Mouse (Mus musculus) erythroblast, embryonic 14.5 days (primary cell): ENCODE results near the gene Exoc4. TPM values are rescaled to one million over a fixed set of nuclear protein-coding genes. Genes with fewer than 3 reads are reported as not detected.

Source experiments
- H3K27me3 ChIP-seq: 2 replicates; pipeline ENCODE4 v1.6.1; 2012; ENCODE audit warnings: inconsistent platforms; ENCODE audit not compliant: control insufficient read depth
- H3K36me3 ChIP-seq: 2 replicates; pipeline ENCODE4 v1.6.1; 2012; ENCODE audit warnings: mild to moderate bottlenecking, inconsistent platforms; ENCODE audit not compliant: control insufficient read depth
- H3K4me1 ChIP-seq: 2 replicates; pipeline ENCODE4 v1.6.1; 2012; ENCODE audit warnings: inconsistent platforms; ENCODE audit not compliant: control insufficient read depth
- H3K4me3 ChIP-seq: replicated peaks from 2 replicates; pipeline ENCODE3; 2012; ENCODE audit warnings: moderate library complexity, mild to moderate bottlenecking, inconsistent platforms
- H3K9me3 ChIP-seq: 2 replicates; pipeline ENCODE4 v1.6.1; 2012; ENCODE audit warnings: low read length, inconsistent platforms, mixed read lengths; ENCODE audit not compliant: control insufficient read depth
- GATA1 ChIP-seq: IDR thresholded peaks from 2 replicates; pipeline ENCODE4 v1.6.1; 2012; ENCODE audit warnings: low read length, inconsistent platforms, mixed read lengths
- TAL1 ChIP-seq: IDR thresholded peaks from 3 replicates; pipeline ENCODE4 v1.6.1; 2012; ENCODE audit warnings: low read length, inconsistent platforms, mixed read lengths
- polyA plus RNA-seq: library from polyadenylated mRNA; stranded (reverse); fragments of >175 nt; gene quantifications from 2 replicates; pipeline ENCODE4 v1.2.3, GENCODE M21; 2012

Gene Exoc4
- polyA plus RNA-seq, 1 experiment, result 0.65 TPM

DNA sequence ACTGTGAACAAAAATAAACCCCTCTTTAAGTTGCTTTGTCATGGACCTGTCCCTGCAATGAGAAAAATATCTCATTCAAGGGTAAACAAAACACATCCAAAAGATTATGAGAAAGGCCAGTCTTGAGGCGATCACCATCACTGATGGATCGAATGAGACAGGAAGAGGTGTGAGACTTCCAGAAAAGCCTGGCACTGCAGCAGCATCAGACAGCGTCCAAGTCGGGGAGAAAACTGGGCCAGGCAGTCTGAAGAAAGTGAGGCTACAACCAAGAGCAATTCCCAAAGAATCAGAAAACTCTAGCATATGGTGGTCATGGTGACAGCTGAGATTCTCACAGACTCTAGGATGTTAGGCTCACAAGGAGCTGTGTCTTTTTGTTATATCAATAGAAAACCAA, 689.0 kb downstream of the Exoc4 start:
- Histone ChIP-seq H3K36me3 (no peaks in the 10 kb centered on the region), H3K4me1 (no peaks in the 10 kb centered on the region), H3K9me3 (no peaks in the 10 kb centered on the region), H3K27me3 (no peaks in the 10 kb centered on the region), H3K4me3 (no peak overlapping the region)
- no peak for TF ChIP-seq GATA1
- no peak for TF ChIP-seq TAL1

DNA sequence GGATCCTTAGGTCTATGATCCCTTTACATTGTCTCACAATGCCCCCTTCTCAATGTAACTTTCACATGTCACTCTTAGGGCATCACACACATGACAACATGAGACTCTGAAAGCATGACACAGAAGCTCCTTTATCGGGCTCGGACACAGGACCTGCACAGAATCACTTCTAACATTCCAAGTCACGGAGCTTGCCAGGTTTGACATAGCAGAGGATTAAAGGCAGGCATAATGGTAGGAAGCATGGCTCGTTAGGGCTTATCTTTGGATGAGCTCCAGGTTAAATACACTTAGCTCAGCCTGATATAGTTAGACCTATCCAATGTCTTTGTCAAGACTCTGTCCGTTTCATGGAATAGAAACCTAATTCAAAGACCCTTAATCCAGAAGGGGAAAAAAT, 690.3 kb downstream of the Exoc4 start:
- TF ChIP-seq GATA1 (no peak), TAL1 (no peak)
- H3K36me3 ChIP-seq, result no peaks in the 10 kb centered on the region
- no peaks in the 10 kb centered on the region for H3K27me3 ChIP-seq
- H3K4me1 ChIP-seq, result no peaks in the 10 kb centered on the region
- no peak overlapping the region for H3K4me3 ChIP-seq
- no peaks in the 10 kb centered on the region for H3K9me3 ChIP-seq

DNA sequence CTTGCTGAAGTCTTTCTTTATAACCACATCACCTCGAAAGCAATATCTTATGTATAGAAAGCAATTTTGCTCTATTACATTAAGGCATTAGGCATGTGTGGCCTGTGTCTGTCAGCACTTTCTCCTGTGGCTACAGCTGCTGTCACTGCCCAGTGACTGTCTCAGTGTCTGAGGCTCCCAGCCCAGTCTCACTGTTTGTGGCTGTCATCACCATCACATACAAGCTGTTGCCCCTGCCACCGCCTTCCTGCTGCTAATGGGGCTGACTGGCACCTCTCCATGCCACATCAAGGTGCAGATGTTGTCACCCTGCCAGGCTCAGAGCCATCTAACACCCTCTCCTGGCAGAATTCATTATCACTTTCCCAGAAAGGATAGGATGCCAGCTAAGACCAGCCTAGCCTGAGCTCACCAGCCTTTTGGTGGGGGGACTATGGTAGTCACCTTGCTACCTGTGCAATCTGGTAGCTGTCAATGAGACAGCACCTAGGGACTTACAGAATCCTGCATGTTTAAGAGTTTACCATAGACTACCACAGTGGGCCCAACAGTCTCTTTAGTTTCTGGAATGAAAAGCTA, 698.1 kb downstream of the Exoc4 start:
- H3K9me3 ChIP-seq, result no peaks in the 10 kb centered on the region
- no peaks in the 10 kb centered on the region for H3K36me3 ChIP-seq
- TF ChIP-seq TAL1 (no peak), GATA1 (no peak)
- no peaks in the 10 kb centered on the region for H3K27me3 ChIP-seq
- no peaks in the 10 kb centered on the region for H3K4me1 ChIP-seq
- H3K4me3 ChIP-seq, result no peak overlapping the region

DNA sequence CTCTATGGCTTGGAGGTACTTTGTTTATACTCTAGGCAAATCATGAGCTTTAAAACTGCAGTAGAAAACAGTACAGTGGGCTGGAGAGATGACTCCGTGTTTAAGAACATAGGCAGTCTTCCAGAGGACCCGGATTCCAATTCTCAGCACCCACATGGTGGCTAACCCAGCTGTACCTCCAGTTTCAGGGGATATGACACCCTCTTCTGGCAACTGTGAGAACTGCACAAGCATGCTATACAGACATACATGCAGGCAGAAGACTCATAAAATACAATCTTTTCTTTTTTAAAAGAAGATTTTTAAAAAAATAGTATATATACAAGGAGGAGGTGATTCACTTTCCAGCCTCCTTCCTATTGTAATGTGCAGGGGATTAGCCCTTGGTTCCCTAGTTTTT, 701.2 kb downstream of the Exoc4 start:
- no peak overlapping the region for H3K4me3 ChIP-seq
- no peaks in the 10 kb centered on the region for H3K9me3 ChIP-seq
- H3K4me1 ChIP-seq, result no peaks in the 10 kb centered on the region
- no peaks in the 10 kb centered on the region for H3K27me3 ChIP-seq
- TF ChIP-seq GATA1 (no peak), TAL1 (no peak)
- H3K36me3 ChIP-seq, result no peaks in the 10 kb centered on the region

- no peaks in the 10 kb centered on the region for H3K4me1 ChIP-seq
- no peaks in the 10 kb centered on the region for H3K9me3 ChIP-seq
- TF ChIP-seq TAL1, result no peak
- no peak for TF ChIP-seq GATA1
- no peaks in the 10 kb centered on the region for H3K36me3 ChIP-seq
- H3K4me3 ChIP-seq, result no peak overlapping the region
- H3K27me3 ChIP-seq, result no peaks in the 10 kb centered on the region
These were observed 706.6 kb downstream of the Exoc4 start for GRCm38 (mm10) chr6:33955469-33955868.

DNA sequence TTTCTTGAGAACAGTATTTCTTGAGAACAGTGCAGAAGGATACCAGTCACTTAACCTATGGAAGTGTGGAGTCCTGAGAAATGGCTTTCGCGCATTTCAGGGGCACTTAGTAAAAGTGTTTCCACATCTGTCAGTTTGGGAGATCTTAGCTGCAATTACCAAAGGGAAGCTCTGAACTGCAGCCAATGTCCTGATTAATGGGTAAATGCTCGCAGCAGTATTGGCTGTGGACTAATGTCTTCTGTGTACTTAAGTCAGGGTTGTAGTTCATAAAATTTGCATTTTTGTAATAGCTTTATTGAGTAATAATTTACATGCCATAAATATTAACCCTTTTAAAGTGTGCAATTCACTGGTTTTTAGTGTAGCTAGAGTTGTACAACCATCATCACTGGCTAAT, 709.4 kb downstream of the Exoc4 start:
- no peak overlapping the region for H3K4me3 ChIP-seq

GRCm38 (mm10) chr6:33960766-33961165, 711.9 kb downstream of the Exoc4 start:
- no peaks in the 10 kb centered on the region for H3K4me1 ChIP-seq
- H3K36me3 ChIP-seq, result no peaks in the 10 kb centered on the region
- TF ChIP-seq GATA1 (no peak), TAL1 (no peak)
- no peak overlapping the region for H3K4me3 ChIP-seq
- no peaks in the 10 kb centered on the region for H3K27me3 ChIP-seq
- H3K9me3 ChIP-seq, result no peaks in the 10 kb centered on the region

More for the DNA sequence above, 709.4 kb downstream of the Exoc4 start:
- H3K36me3 ChIP-seq, result no peaks in the 10 kb centered on the region
- H3K4me1 ChIP-seq, result no peaks in the 10 kb centered on the region
- no peaks in the 10 kb centered on the region for H3K9me3 ChIP-seq
- no peaks in the 10 kb centered on the region for H3K27me3 ChIP-seq
- no peak for TF ChIP-seq TAL1
- no peak for TF ChIP-seq GATA1

- Histone ChIP-seq H3K4me3 (no peak overlapping the region), H3K36me3 (no peaks in the 10 kb centered on the region), H3K9me3 (no peaks in the 10 kb centered on the region), H3K27me3 (no peaks in the 10 kb centered on the region), H3K4me1 (no peaks in the 10 kb centered on the region)
- TF ChIP-seq TAL1 (no peak), GATA1 (no peak)
These were observed 714.2 kb downstream of the Exoc4 start for GRCm38 (mm10) chr6:33963092-33963491.

GRCm38 (mm10) chr6:33965571-33965970, 716.7 kb downstream of the Exoc4 start:
- TF ChIP-seq GATA1 (no peak), TAL1 (no peak)
- no peaks in the 10 kb centered on the region for H3K36me3 ChIP-seq
- no peaks in the 10 kb centered on the region for H3K4me1 ChIP-seq
- no peaks in the 10 kb centered on the region for H3K27me3 ChIP-seq
- H3K9me3 ChIP-seq, result no peaks in the 10 kb centered on the region
- H3K4me3 ChIP-seq, result no peak overlapping the region

DNA sequence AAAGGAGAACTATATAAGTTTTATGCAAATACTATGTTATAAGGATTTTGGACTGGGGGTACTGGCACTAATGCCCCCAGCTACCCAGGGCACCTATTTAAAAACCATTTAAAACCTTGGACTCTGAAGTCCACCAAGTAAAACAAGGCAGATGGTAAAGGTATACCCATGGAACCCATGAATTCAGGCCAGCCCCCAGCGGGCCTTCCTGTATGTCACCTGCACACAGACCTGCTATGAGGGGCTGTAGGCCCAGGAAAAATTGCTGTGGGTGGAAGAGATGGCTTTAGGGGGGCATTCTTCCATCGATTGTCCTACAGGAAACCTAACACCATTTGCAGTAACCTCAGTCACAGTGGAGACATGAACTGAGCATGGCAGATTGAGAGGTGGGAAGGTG, 719.9 kb downstream of the Exoc4 start:
- no peak overlapping the region for H3K4me3 ChIP-seq
- no peaks in the 10 kb centered on the region for H3K36me3 ChIP-seq
- H3K4me1 ChIP-seq, result no peaks in the 10 kb centered on the region
- no peaks in the 10 kb centered on the region for H3K27me3 ChIP-seq
- no peaks in the 10 kb centered on the region for H3K9me3 ChIP-seq
- TF ChIP-seq TAL1, result no peak
- TF ChIP-seq GATA1, result no peak
